Mouse (Mus musculus): ENCODE results near the gene Tgm5. TPM values are rescaled to one million over a fixed set of nuclear protein-coding genes. Genes with fewer than 3 reads are reported as not detected.
"Not testable (repeated sequence)": the region's sequence is repeated elsewhere in the genome, so short reads cannot be mapped to it uniquely, and the experiment has no call there.

The Tgm5 gene
- polyA plus RNA-seq, 1 experiment from 2014 or later: not detected

GRCm38 (mm10) chr2:121004018-121004811, 81.4 kb downstream of the Tgm5 start:
- ATAC-seq (ENCODE audit: insufficient read depth) (no peak), DNase-seq (no peak)
- H3K4me2 ChIP-seq: no peak overlapping the region
- H3K4me3 ChIP-seq (ENCODE audit: low read depth, low read length): no peak overlapping the region
- H3K9ac ChIP-seq: no peak overlapping the region
- no peak for TF ChIP-seq CTCF (IDR thresholded peaks at IDR 0.05; ENCODE audit: low read depth)
- no peaks in the 10 kb centered on the region for H3K4me1 ChIP-seq (ENCODE audit: insufficient read depth)
- H3K27ac ChIP-seq (ENCODE audit: low read depth): no peak overlapping the region
- H3K9me3 ChIP-seq (ENCODE audit: low read depth, low read length): no peaks in the 10 kb centered on the region
- WGBS: 78% methylated on average over 7 of the region's 7 CpGs
- H3K27me3 ChIP-seq (ENCODE audit: insufficient read depth, low read length): no peaks in the 10 kb centered on the region
- no peaks in the 10 kb centered on the region for H3K36me3 ChIP-seq (ENCODE audit: insufficient read depth)

- Histone ChIP-seq H3K4me3 (ENCODE audit: low read depth, low read length) (no peak overlapping the region), H3K9ac (no peak overlapping the region), H3K4me2 (no peak overlapping the region), H3K9me3 (ENCODE audit: low read depth, low read length) (no peaks in the 10 kb centered on the region), H3K27ac (ENCODE audit: low read depth) (no peak overlapping the region), H3K27me3 (ENCODE audit: insufficient read depth, low read length) (no peaks in the 10 kb centered on the region), H3K36me3 (ENCODE audit: insufficient read depth) (no peaks in the 10 kb centered on the region), H3K4me1 (ENCODE audit: insufficient read depth) (no peaks in the 10 kb centered on the region)
- no peak for ATAC-seq (ENCODE audit: insufficient read depth)
- TF ChIP-seq CTCF (IDR thresholded peaks at IDR 0.05; ENCODE audit: low read depth): peak; percentile 48
- peak; percentile 11 for DNase-seq
- 59% methylated on average over 2 of the region's 2 CpGs for WGBS
Observed at GRCm38 (mm10) chr2:121003586-121003985, 82.1 kb downstream of the Tgm5 start.

GRCm38 (mm10) chr2:120998863-120999262, 86.8 kb downstream of the Tgm5 start:
- Histone ChIP-seq H3K27me3 (ENCODE audit: insufficient read depth, low read length) (no peaks in the 10 kb centered on the region), H3K27ac (ENCODE audit: low read depth) (no peak overlapping the region), H3K36me3 (ENCODE audit: insufficient read depth) (no peaks in the 10 kb centered on the region), H3K9me3 (ENCODE audit: low read depth, low read length) (no peaks in the 10 kb centered on the region), H3K4me1 (ENCODE audit: insufficient read depth) (no peaks in the 10 kb centered on the region), H3K4me3 (ENCODE audit: low read depth, low read length) (no peak overlapping the region), H3K4me2 (no peak overlapping the region), H3K9ac (no peak overlapping the region)
- 80% methylated on average over 8 of the region's 8 CpGs for WGBS
- DNase-seq (no peak), ATAC-seq (ENCODE audit: insufficient read depth) (no peak)
- TF ChIP-seq CTCF (IDR thresholded peaks at IDR 0.05; ENCODE audit: low read depth): no peak

- H3K4me1 ChIP-seq (ENCODE audit: insufficient read depth); H3K4me2 ChIP-seq; H3K27me3 ChIP-seq (ENCODE audit: insufficient read depth, low read length); H3K9me3 ChIP-seq (ENCODE audit: low read depth, low read length); ATAC-seq (ENCODE audit: insufficient read depth); H3K9ac ChIP-seq; H3K36me3 ChIP-seq (ENCODE audit: insufficient read depth); H3K4me3 ChIP-seq (ENCODE audit: low read depth, low read length); H3K27ac ChIP-seq (ENCODE audit: low read depth); DNase-seq: not testable (repeated sequence)
- WGBS: 59% methylated on average over 1 of the region's 1 CpGs
Observed at GRCm38 (mm10) chr2:120996607-120997006, 89.0 kb downstream of the Tgm5 start.

Other genes with a start within 250 kb of the Tgm5 start
- gene Cdan1, start 235.7 kb downstream of the Tgm5 start, polyA plus RNA-seq (2014; fragmentation: Nextera tagmentation; extraction: Ambion mirVana): 10.7 TPM in 2 replicates
- 4.7 and 5.5 TPM in 2 replicates for gene Ttbk2, start 235.2 kb downstream of the Tgm5 start, polyA plus RNA-seq (2014; fragmentation: Nextera tagmentation; extraction: Ambion mirVana)
- 26.5 and 30.0 TPM in 2 replicates for gene Ubr1, start 115.1 kb downstream of the Tgm5 start, polyA plus RNA-seq (2014; fragmentation: Nextera tagmentation; extraction: Ambion mirVana)
- 4.1 and 4.9 TPM in 2 replicates for gene Tmem62, start 108.8 kb downstream of the Tgm5 start, polyA plus RNA-seq (2014; fragmentation: Nextera tagmentation; extraction: Ambion mirVana)
- 32.9 and 36.1 TPM in 2 replicates for gene Ccndbp1, start 77.4 kb downstream of the Tgm5 start, polyA plus RNA-seq (2014; fragmentation: Nextera tagmentation; extraction: Ambion mirVana)
- gene Epb42, start 48.8 kb downstream of the Tgm5 start, polyA plus RNA-seq (2014; fragmentation: Nextera tagmentation; extraction: Ambion mirVana): 0.72 and 0.78 TPM in 2 replicates
- not detected in 2 replicates for gene Tgm7, start 24.0 kb upstream of the Tgm5 start, polyA plus RNA-seq (2014; fragmentation: Nextera tagmentation; extraction: Ambion mirVana)
- gene Adal, start 54.6 kb upstream of the Tgm5 start, polyA plus RNA-seq (2014; fragmentation: Nextera tagmentation; extraction: Ambion mirVana): 18.8 and 21.4 TPM in 2 replicates
- 21.6 and 21.8 TPM in 2 replicates for gene Lcmt2, start 54.8 kb upstream of the Tgm5 start, polyA plus RNA-seq (2014; fragmentation: Nextera tagmentation; extraction: Ambion mirVana)
- 51.9 and 58.0 TPM in 2 replicates for gene Tubgcp4, start 84.8 kb upstream of the Tgm5 start, polyA plus RNA-seq (2014; fragmentation: Nextera tagmentation; extraction: Ambion mirVana)
- gene Zscan29, start 85.3 kb upstream of the Tgm5 start, polyA plus RNA-seq (2014; fragmentation: Nextera tagmentation; extraction: Ambion mirVana): 9.7 and 10.8 TPM in 2 replicates
- gene Trp53bp1, start 185.6 kb upstream of the Tgm5 start, polyA plus RNA-seq (2014; fragmentation: Nextera tagmentation; extraction: Ambion mirVana): 55.5 and 73.6 TPM in 2 replicates
- 5.5 and 5.7 TPM in 2 replicates for gene Map1a, start 203.8 kb upstream of the Tgm5 start, polyA plus RNA-seq (2014; fragmentation: Nextera tagmentation; extraction: Ambion mirVana)